Mouse (Mus musculus) erythroid progenitor cell, adult 5-6 weeks (primary cell): ENCODE results near the gene Gm14412. TPM values are rescaled to one million over a fixed set of nuclear protein-coding genes. Genes with fewer than 3 reads are reported as not detected.
"Not testable (repeated sequence)": the region's sequence is repeated elsewhere in the genome, so short reads cannot be mapped to it uniquely, and the experiment has no call there.

Source experiments
- ATAC-seq: replicated peaks from 2 replicates; pipeline ENCODE4 v1.8.0; 2016; ENCODE audit warnings: moderate number of reproducible peaks, mild to moderate bottlenecking, moderate TSS enrichment, inconsistent platforms; ENCODE audit not compliant: poor library complexity, low FRiP score, severe bottlenecking
- total RNA-seq, 2 experiments: library from RNA; stranded (forward) in 1 of 2; stranded (reverse) in 1 of 2; fragments of 150-400 nt in 1 of 2; fragments of 186-747, 209-891 nt in 1 of 2; gene quantifications; 2 replicates each; pipeline versions ENCODE4 v1.2.3 to v1.2.4; 2015 to 2017; ENCODE audit warnings: low replicate concordance in 2 of 2

Gene Gm14412
- total RNA-seq (2015; ENCODE audit: low replicate concordance) (not detected in 2 replicates), total RNA-seq (2017; ENCODE audit: low replicate concordance) (not detected in 2 replicates)

DNA sequence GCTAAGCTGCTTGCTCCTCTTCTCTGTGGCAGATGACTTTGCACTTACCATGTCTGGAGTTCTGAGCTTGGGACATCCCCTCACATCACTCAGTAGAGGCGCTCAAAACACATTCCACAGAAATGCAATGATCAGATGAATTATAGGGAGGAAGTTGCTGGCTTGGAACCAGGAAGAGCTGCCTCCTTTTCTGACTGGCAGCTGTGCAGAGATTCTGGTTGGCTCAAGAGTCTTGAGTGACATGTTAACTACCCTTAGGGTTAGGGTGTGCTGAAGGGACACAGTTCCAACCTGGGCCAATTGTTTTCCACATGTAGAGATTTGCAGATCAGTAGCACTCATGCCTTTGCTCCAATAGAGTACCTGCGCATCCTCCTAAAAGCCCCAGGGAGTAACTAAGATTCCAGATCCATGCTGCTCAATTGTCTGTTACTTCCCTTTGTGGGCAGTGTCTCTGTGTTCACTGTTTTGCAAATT lies at the start of gene Gm14412:
TSS of gene Gm14412 (minus strand) at position 51 of the 477 bp plus-strand sequence.
- not testable (repeated sequence) for ATAC-seq

GRCm38 (mm10) chr2:177329661-177330292 lies 5.7 kb upstream of the Gm14412 start:
- not testable (repeated sequence) for ATAC-seq

DNA sequence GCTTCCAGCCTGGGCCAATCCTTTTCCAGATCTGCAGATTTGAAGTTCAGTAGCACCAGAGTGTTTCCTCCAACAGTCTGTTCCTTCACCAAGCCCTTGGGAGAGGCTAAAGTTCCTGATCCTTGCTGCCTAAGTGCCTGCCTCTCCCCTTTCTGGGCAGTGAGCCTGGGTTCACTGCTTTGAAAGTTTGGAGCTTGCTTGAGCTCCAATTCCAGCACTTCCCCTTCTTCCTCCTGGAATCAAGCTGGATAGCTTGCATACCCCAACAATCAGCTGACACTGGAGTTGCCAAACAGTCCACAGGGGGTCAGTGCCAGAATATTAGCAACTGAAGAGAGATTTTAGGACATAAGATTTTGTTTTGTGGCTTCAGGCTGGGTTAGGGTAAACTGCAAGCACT lies 2.7 kb downstream of the Gm14412 start:
- ATAC-seq: not testable (repeated sequence)

DNA sequence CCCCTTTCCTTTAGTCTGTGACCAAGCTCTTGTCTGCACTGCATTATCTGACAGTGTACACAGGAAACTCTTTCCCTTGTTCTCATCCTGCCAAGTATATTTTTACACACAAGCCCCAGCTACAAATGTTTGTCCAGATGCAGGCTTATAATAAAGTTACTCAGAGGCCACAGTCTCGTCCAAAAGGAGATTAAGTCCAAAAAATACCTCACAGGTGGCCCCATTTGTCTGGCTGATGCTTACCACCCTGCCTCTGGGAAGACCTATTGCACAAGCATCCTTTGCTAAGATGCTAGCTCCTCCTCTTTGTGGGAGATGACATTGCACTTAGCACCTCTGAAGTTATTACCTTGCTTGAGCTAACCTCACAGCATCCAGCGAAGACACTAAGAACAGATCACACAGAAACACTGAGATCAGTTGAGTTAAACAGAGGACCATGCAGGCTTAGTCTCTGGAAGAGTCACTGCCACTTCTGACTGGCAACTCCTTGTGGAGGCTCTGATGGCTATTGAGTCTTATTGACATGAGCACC lies 3.3 kb downstream of the Gm14412 start:
- ATAC-seq: not testable (repeated sequence)

GRCm38 (mm10) chr2:177318996-177319395 lies 5.1 kb downstream of the Gm14412 start:
- no peak for ATAC-seq

- ATAC-seq: not testable (repeated sequence)
Observed at GRCm38 (mm10) chr2:177309627-177310026, 14.5 kb downstream of the Gm14412 start.

DNA sequence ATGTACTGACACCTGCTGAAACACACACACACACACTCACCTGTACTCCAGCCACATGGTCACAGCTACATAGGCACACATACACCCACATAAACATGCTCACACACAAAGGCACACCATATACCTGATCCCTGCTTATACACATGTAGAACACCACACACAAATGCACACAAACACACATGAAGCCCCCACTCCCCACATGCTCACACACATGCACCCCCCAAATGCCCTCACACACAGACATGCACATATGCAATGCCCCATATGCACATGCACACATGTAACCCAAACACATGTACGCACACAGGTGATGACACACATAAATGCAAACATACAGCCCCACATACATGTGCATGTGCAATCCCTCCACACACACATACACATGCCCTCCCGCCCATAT lies 19.1 kb downstream of the Gm14412 start:
- not testable (repeated sequence) for ATAC-seq

GRCm38 (mm10) chr2:177283701-177284100 lies 40.4 kb downstream of the Gm14412 start:
- ATAC-seq: not testable (repeated sequence)

- ATAC-seq: not testable (repeated sequence)
Observed at GRCm38 (mm10) chr2:177277754-177278153, 46.4 kb downstream of the Gm14412 start.

- not testable (repeated sequence) for ATAC-seq
Observed at GRCm38 (mm10) chr2:177272237-177272636, 51.9 kb downstream of the Gm14412 start.

DNA sequence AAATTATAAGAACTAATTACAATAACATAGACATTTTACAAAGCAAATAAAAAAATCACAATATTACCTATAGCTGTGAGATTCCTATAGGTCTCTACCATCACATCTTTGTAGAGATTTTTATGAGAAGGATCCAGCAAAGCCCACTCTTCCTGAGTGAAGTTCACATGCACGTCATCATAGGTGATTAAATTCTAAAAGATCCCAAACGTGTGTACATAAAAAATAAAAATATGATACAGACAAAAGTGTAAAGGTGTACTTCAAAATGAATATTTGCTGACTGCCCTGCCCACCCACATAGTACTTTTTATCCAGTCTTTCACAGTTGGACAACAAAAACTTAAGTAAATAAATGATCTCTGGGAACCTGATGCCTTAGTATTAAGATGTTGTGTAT lies 57.2 kb downstream of the Gm14412 start, which contains the start of gene Gm14409:
TSS of gene Gm14409 (minus strand) at position 101 of the 400 bp plus-strand sequence.
- ATAC-seq: not testable (repeated sequence)

Other genes starting within 250 kb of the Gm14412 start
- not detected in 2 replicates for gene Gm14401, start 250.0 kb downstream of the Gm14412 start, total RNA-seq (2015; ENCODE audit: low replicate concordance)
- not detected in 2 replicates for gene Gm14401, start 250.0 kb downstream of the Gm14412 start, total RNA-seq (2017; ENCODE audit: low replicate concordance)
- gene Gm14410, start 117.9 kb downstream of the Gm14412 start, total RNA-seq (2015; ENCODE audit: low replicate concordance): not detected in 2 replicates
- gene Gm14410, start 117.9 kb downstream of the Gm14412 start, total RNA-seq (2017; ENCODE audit: low replicate concordance): 1.3 TPM in 1 of 2 replicates, not detected in the other
- gene Gm14409, start 57.3 kb downstream of the Gm14412 start, total RNA-seq (2015; ENCODE audit: low replicate concordance): not detected in 2 replicates
- gene Gm14409, start 57.3 kb downstream of the Gm14412 start, total RNA-seq (2017; ENCODE audit: low replicate concordance): not detected in 2 replicates
- not detected in 2 replicates for gene Gm14418, start 74.0 kb upstream of the Gm14412 start, total RNA-seq (2015; ENCODE audit: low replicate concordance)
- gene Gm14418, start 74.0 kb upstream of the Gm14412 start, total RNA-seq (2017; ENCODE audit: low replicate concordance): not detected in 2 replicates
- gene Zfp970, start 140.4 kb upstream of the Gm14412 start, total RNA-seq (2015; ENCODE audit: low replicate concordance): not detected in 2 replicates
- 0.39 TPM in 1 of 2 replicates, not detected in the other for gene Zfp970, start 140.4 kb upstream of the Gm14412 start, total RNA-seq (2017; ENCODE audit: low replicate concordance)
- gene Gm14403, start 173.9 kb upstream of the Gm14412 start, total RNA-seq (2015; ENCODE audit: low replicate concordance): not detected in 2 replicates
- not detected in 2 replicates for gene Gm14403, start 173.9 kb upstream of the Gm14412 start, total RNA-seq (2017; ENCODE audit: low replicate concordance)